ENCODE assay signal across 32 mouse cellular contexts in the genomic region with DNA sequence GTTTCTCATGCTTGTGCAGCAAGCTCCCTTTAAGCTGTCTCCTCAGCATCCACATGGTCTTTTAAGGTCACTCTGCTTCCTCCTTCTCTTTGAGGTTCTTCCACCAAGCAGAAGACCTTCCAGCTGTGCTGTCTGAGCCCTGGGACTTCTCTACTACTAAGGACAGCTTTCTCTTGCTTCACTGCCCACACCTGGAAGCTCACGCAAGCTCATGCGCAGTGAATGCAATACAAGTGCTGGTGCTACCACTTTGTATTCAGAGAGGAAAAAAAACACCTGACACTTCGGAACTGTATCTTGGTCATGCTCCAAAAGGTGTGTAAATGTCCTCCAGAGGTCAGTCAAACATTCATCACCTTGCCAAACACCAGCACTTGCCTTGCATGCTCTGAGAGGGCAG.
"Had no signal": no experiment of that assay in that cellular context is flagged by ENCODE, and none has a peak within 500 bp of the region (broad histone marks: within the 10 kb centered on the region; RNA-seq: fewer than 3 reads in every experiment).

No protein-coding gene starts in this region.

- H3K27me3 ChIP-seq: heart, embryonic 12.5 days; heart, embryonic 13.5 days; heart, embryonic 15.5 days; hindbrain, embryonic 12.5 days; hindbrain, embryonic 13.5 days; hindbrain, embryonic 15.5 days; intestine, embryonic 15.5 days; kidney, embryonic 15.5 days had no signal

- H3K27ac ChIP-seq: heart, embryonic 10.5 days; heart, embryonic 13.5 days; heart, embryonic 15.5 days; hindbrain, embryonic 10.5 days; hindbrain, embryonic 12.5 days; hindbrain, embryonic 13.5 days; hindbrain, embryonic 14.5 days; hindbrain, embryonic 15.5 days; hindbrain, postnatal 0 days; intestine, embryonic 15.5 days; kidney, embryonic 15.5 days; kidney, postnatal 0 days; layer of hippocampus, adult 2 months; left cerebral cortex, adult 2 months had no signal

- H3K36me3 ChIP-seq: heart, embryonic 10.5 days; heart, embryonic 12.5 days; heart, embryonic 13.5 days; heart, embryonic 15.5 days; hindbrain, embryonic 10.5 days; hindbrain, embryonic 12.5 days; hindbrain, embryonic 15.5 days; intestine, embryonic 15.5 days; kidney, embryonic 15.5 days had no signal

- H3K4me3 ChIP-seq: heart, embryonic 10.5 days; heart, embryonic 12.5 days; heart, embryonic 13.5 days; heart, embryonic 15.5 days; hindbrain, embryonic 10.5 days; hindbrain, embryonic 12.5 days; hindbrain, embryonic 13.5 days; hindbrain, embryonic 15.5 days; intestine, embryonic 15.5 days; kidney, embryonic 15.5 days; layer of hippocampus, adult 2 months; left cerebral cortex, adult 2 months had no signal

- H3K4me1 ChIP-seq: heart, embryonic 10.5 days; heart, embryonic 12.5 days; heart, embryonic 13.5 days; heart, embryonic 15.5 days; hindbrain, embryonic 10.5 days; hindbrain, embryonic 12.5 days; hindbrain, embryonic 13.5 days; hindbrain, embryonic 15.5 days; intestine, embryonic 15.5 days; kidney, embryonic 15.5 days had no signal

- H3K9ac ChIP-seq: heart, embryonic 12.5 days; heart, embryonic 13.5 days; heart, embryonic 15.5 days; hindbrain, embryonic 12.5 days; hindbrain, embryonic 13.5 days; hindbrain, embryonic 14.5 days; hindbrain, embryonic 15.5 days; intestine, embryonic 15.5 days; kidney, embryonic 15.5 days had no signal

- H3K9me3 ChIP-seq: heart, embryonic 10.5 days; heart, embryonic 12.5 days; heart, embryonic 13.5 days; heart, embryonic 15.5 days; hindbrain, embryonic 10.5 days; hindbrain, embryonic 12.5 days; hindbrain, embryonic 13.5 days; hindbrain, embryonic 15.5 days; intestine, embryonic 15.5 days; kidney, embryonic 15.5 days had no signal

- H3K4me2 ChIP-seq: heart, embryonic 11.5 days; heart, embryonic 12.5 days; heart, embryonic 13.5 days; heart, embryonic 15.5 days; hindbrain, embryonic 12.5 days; hindbrain, embryonic 13.5 days; hindbrain, embryonic 14.5 days; hindbrain, embryonic 15.5 days; intestine, embryonic 15.5 days; kidney, embryonic 15.5 days had no signal

- DNase-seq: heart, postnatal 10 days; heart, postnatal 14 days; heart, postnatal 36 days; heart, postnatal 4 days; kidney, adult 11 months; kidney, adult 18-20 months; kidney, adult 2 months; kidney, adult 8-10 months; kidney, adult 9 months; kidney, postnatal 10 days; kidney, postnatal 14 days; kidney, postnatal 25 days; kidney, postnatal 36 days; kidney, postnatal 4 days; layer of hippocampus, adult 9-11 months; layer of hippocampus, postnatal 36 days had no signal
